Mouse (Mus musculus) E14TG2a.4 (cell line): ENCODE measurements around the gene Nphs2.

Source experiments
- CTCF ChIP-seq: conservative IDR thresholded peaks from 2 replicates; pipeline ENCODE4 v1.5.1; 2014; ENCODE audit warnings: low read length
- POU5F1 ChIP-seq: IDR thresholded peaks from 2 replicates; pipeline ENCODE4 v1.6.1; 2014; ENCODE audit warnings: low read length, borderline replicate concordance

GRCm38 (mm10) chr1:156263946-156264345 is 46.6 kb upstream of the Nphs2 start:
- TF ChIP-seq CTCF, result no peak
- TF ChIP-seq POU5F1, result no peak
